In genomic region chr7:73143902-73144301, GRCm38 (mm10) we compare ENCODE assay signal across 20 mouse cellular contexts.
DNase-seq lines count a peak whose midpoint lies in the region; ATAC-seq and TF ChIP-seq lines count a peak whose summit lies in the region.
"Had no signal": no experiment of that assay in that cellular context is flagged by ENCODE, and none has a peak within 500 bp of the region (broad histone marks: within the 10 kb centered on the region; RNA-seq: fewer than 3 reads in every experiment).

No protein-coding gene starts in this region.

- no peak for DNase-seq in cerebellum, adult 11 months
- no peak for DNase-seq in hindbrain, embryonic 11.5 days (ENCODE audit: low spot score)
- peak; percentile 79 for DNase-seq in brain, embryonic 14.5 days (ENCODE audit: low read depth)
- no peak for DNase-seq in heart, adult 8-10 months (ENCODE audit: low spot score)
- DNase-seq in right cerebral cortex, postnatal 4 days, result no peak
- DNase-seq: adrenal gland, adult 2 months; gastrocnemius, postnatal 10 days; heart, adult 2 months; right cerebral cortex, adult 18-20 months; thymus, postnatal 14 days had no signal

- no peak overlapping the region for H3K4me2 ChIP-seq in hindbrain, embryonic 16.5 days (ENCODE audit: low read length)
- H3K4me2 ChIP-seq in hindbrain, embryonic 11.5 days (replicated peaks; ENCODE audit: low read depth, low read length), result no peak overlapping the region
- H3K4me2 ChIP-seq in forebrain, embryonic 15.5 days (replicated peaks), result no peak overlapping the region
- H3K4me2 ChIP-seq: heart, embryonic 15.5 days; limb, embryonic 15.5 days; neural tube, embryonic 13.5 days had no signal

- no peaks in the 10 kb centered on the region for H3K36me3 ChIP-seq in hindbrain, embryonic 16.5 days (ENCODE audit: control insufficient read depth, insufficient read depth, low read length)
- no peaks in the 10 kb centered on the region for H3K36me3 ChIP-seq in hindbrain, embryonic 11.5 days (ENCODE audit: control insufficient read depth, insufficient read depth, low read length)
- H3K36me3 ChIP-seq in forebrain, embryonic 15.5 days, result no peaks in the 10 kb centered on the region
- H3K36me3 ChIP-seq: heart, embryonic 15.5 days; limb, embryonic 15.5 days; neural tube, embryonic 13.5 days had no signal

- no peak for TF ChIP-seq CTCF in brain, embryonic 14.5 days (IDR thresholded peaks at IDR 0.05; ENCODE audit: borderline replicate concordance, extremely low read depth, insufficient read depth, insufficient read length)

- H3K27ac ChIP-seq in hindbrain, embryonic 16.5 days (ENCODE audit: low read depth, low read length), result no peak overlapping the region
- H3K27ac ChIP-seq in hindbrain, embryonic 11.5 days (ENCODE audit: low read depth, low read length), result no peak overlapping the region
- H3K27ac ChIP-seq in forebrain, embryonic 15.5 days (replicated peaks), result peak overlapping the region; percentile 76
- H3K27ac ChIP-seq: heart, adult 2 months; heart, embryonic 15.5 days; kidney, postnatal 0 days; limb, embryonic 15.5 days; neural tube, embryonic 13.5 days had no signal

- no peaks in the 10 kb centered on the region for H3K9me3 ChIP-seq in hindbrain, embryonic 16.5 days (ENCODE audit: control insufficient read depth, low read length)
- no peaks in the 10 kb centered on the region for H3K9me3 ChIP-seq in hindbrain, embryonic 11.5 days (ENCODE audit: control insufficient read depth, low read length)
- H3K9me3 ChIP-seq in forebrain, embryonic 15.5 days, result no peaks in the 10 kb centered on the region
- H3K9me3 ChIP-seq: heart, embryonic 15.5 days; limb, embryonic 15.5 days; megakaryocyte, embryonic 14.5 days; neural tube, embryonic 13.5 days had no signal

- peak; percentile 21; the same call in 1 of the 2 replicates for ATAC-seq in cerebellum, adult (ENCODE audit: insufficient number of reproducible peaks, low FRiP score, low TSS enrichment)
- ATAC-seq in hindbrain, embryonic 16.5 days, result peak; percentile 38; the same call in 1 of the 2 replicates
- no peak for ATAC-seq in hindbrain, embryonic 11.5 days (ENCODE audit: low FRiP score)
- peak; percentile 72 for ATAC-seq in forebrain, embryonic 15.5 days (replicated peaks)
- ATAC-seq: intestine, postnatal 0 days; lung, postnatal 0 days had no signal

- H3K4me1 ChIP-seq in hindbrain, embryonic 16.5 days (ENCODE audit: control insufficient read depth, insufficient read depth, low read depth, low read length), result peaks cover 14% of the 10 kb centered on the region
- H3K4me1 ChIP-seq in hindbrain, embryonic 11.5 days (replicated peaks; ENCODE audit: control insufficient read depth, insufficient read depth, low read length), result peaks cover 22% of the 10 kb centered on the region
- peaks cover 45% of the 10 kb centered on the region for H3K4me1 ChIP-seq in forebrain, embryonic 15.5 days
- H3K4me1 ChIP-seq: heart, embryonic 15.5 days; megakaryocyte, embryonic 14.5 days had no signal

- no peak for TF ChIP-seq POLR2A in brain, embryonic 14.5 days (IDR thresholded peaks at IDR 0.05; ENCODE audit: borderline replicate concordance, extremely low read depth, insufficient read depth, insufficient read length, poor library complexity, severe bottlenecking)

- H3K9ac ChIP-seq in hindbrain, embryonic 16.5 days (ENCODE audit: low read depth, low read length), result no peak overlapping the region
- H3K9ac ChIP-seq in hindbrain, embryonic 11.5 days (ENCODE audit: low read depth, low read length), result no peak overlapping the region
- H3K9ac ChIP-seq in forebrain, embryonic 15.5 days (replicated peaks), result no peak overlapping the region
- H3K9ac ChIP-seq: heart, embryonic 15.5 days; limb, embryonic 15.5 days; neural tube, embryonic 13.5 days had no signal

- 0 out of 2 replicates have a peak, but pooled peaks cover 2% of the 10 kb centered on the region for H3K27me3 ChIP-seq in hindbrain, embryonic 16.5 days (replicated peaks; ENCODE audit: control insufficient read depth, insufficient read depth, low read length)
- no peaks in the 10 kb centered on the region for H3K27me3 ChIP-seq in hindbrain, embryonic 11.5 days (ENCODE audit: control insufficient read depth, insufficient read depth, low read length)
- no peaks in the 10 kb centered on the region for H3K27me3 ChIP-seq in forebrain, embryonic 15.5 days

- H3K4me3 ChIP-seq in hindbrain, embryonic 16.5 days (ENCODE audit: low read length), result no peak overlapping the region
- H3K4me3 ChIP-seq in hindbrain, embryonic 11.5 days (ENCODE audit: low read depth, low read length), result no peak overlapping the region
- no peak overlapping the region for H3K4me3 ChIP-seq in forebrain, embryonic 15.5 days
- H3K4me3 ChIP-seq: heart, adult 2 months; heart, embryonic 15.5 days; limb, embryonic 15.5 days; megakaryocyte, embryonic 14.5 days; neural tube, embryonic 13.5 days had no signal

- WGBS in hindbrain, embryonic 16.5 days, result 63% methylated on average over 11 of the region's 11 CpGs
- 78% methylated on average over 11 of the region's 11 CpGs for WGBS in hindbrain, embryonic 11.5 days
- 47% methylated on average over 11 of the region's 11 CpGs for WGBS in forebrain, embryonic 15.5 days
